Mouse (Mus musculus) myocyte (in vitro differentiated cells): Measurements from ENCODE around the gene Gucd1. TPM values are rescaled to one million over a fixed set of nuclear protein-coding genes. Genes with fewer than 3 reads are reported as not detected.

Experiments used
- H3K27me3 ChIP-seq: one replicate; pipeline ENCODE4 v1.6.1; 2011; ENCODE audit not compliant: control insufficient read depth, insufficient read depth, insufficient read length
- H3K36me3 ChIP-seq: one replicate; pipeline ENCODE4 v1.6.1; 2011; ENCODE audit not compliant: control insufficient read depth, insufficient read depth
- H3K4me2 ChIP-seq: one replicate; pipeline ENCODE4 v1.6.1; 2011; ENCODE audit warnings: low read depth, control low read depth
- H3K4me3 ChIP-seq: one replicate; pipeline ENCODE4 v1.5.1; 2011; ENCODE audit warnings: mild to moderate bottlenecking, control low read depth, moderate library complexity
- H3K79me2 ChIP-seq: one replicate; pipeline ENCODE4 v1.6.1; 2011; ENCODE audit not compliant: control insufficient read depth, insufficient read depth
- H3ac ChIP-seq: one replicate; pipeline ENCODE4 v1.6.1; 2011; ENCODE audit not compliant: control insufficient read depth, insufficient read length
- CEBPB ChIP-seq: IDR thresholded peaks from 2 replicates; pipeline ENCODE4 v1.6.1; 2011; ENCODE audit warnings: mild to moderate bottlenecking, moderate library complexity; ENCODE audit not compliant: poor library complexity, insufficient read depth, severe bottlenecking
- E2F4 ChIP-seq: IDR thresholded peaks from one replicate; pipeline ENCODE4 v1.6.1; 2011; ENCODE audit warnings: mild to moderate bottlenecking, control low read depth, moderate library complexity; ENCODE audit not compliant: insufficient read depth
- MAX ChIP-seq: IDR thresholded peaks from one replicate; pipeline ENCODE4 v1.6.1; 2011; ENCODE audit warnings: low read depth, mild to moderate bottlenecking, control low read depth
- MYOD1 ChIP-seq, 3 experiments: IDR thresholded peaks; one replicate each; pipeline ENCODE4 v1.6.1; 2011; ENCODE audit warnings: control low read depth in 2 of 3, low read depth in 2 of 3, mild to moderate bottlenecking in 2 of 3, moderate library complexity in 1 of 3; ENCODE audit not compliant: insufficient read length in 2 of 3, control insufficient read depth in 1 of 3
- MYOG ChIP-seq, 3 experiments: IDR thresholded peaks; one replicate each; pipeline ENCODE4 v1.6.1; 2011; ENCODE audit warnings: control low read depth in 2 of 3, low read depth in 2 of 3, mild to moderate bottlenecking in 2 of 3; ENCODE audit not compliant: insufficient read length in 2 of 3, control insufficient read depth in 1 of 3, insufficient read depth in 1 of 3
- POLR2A ChIP-seq: IDR thresholded peaks from one replicate; pipeline ENCODE4 v1.6.1; 2011; ENCODE audit warnings: low read depth, mild to moderate bottlenecking, control low read depth, moderate library complexity; ENCODE audit not compliant: insufficient read length
- POLR2AphosphoS2 ChIP-seq: IDR thresholded peaks from one replicate; pipeline ENCODE4 v1.6.1; 2011; ENCODE audit warnings: low read depth, control low read depth; ENCODE audit not compliant: insufficient read length
- REST ChIP-seq: IDR thresholded peaks from one replicate; pipeline ENCODE4 v1.6.1; 2011; ENCODE audit warnings: mild to moderate bottlenecking, control low read depth, moderate library complexity; ENCODE audit not compliant: insufficient read depth, insufficient read length
- SRF ChIP-seq: IDR thresholded peaks from one replicate; pipeline ENCODE4 v1.6.1; 2011; ENCODE audit warnings: low read depth; ENCODE audit not compliant: control insufficient read depth, insufficient read length
- TCF12 ChIP-seq: IDR thresholded peaks from one replicate; pipeline ENCODE4 v1.6.1; 2011; ENCODE audit warnings: mild to moderate bottlenecking, control low read depth; ENCODE audit not compliant: poor library complexity, insufficient read depth, severe bottlenecking
- TCF3 ChIP-seq: IDR thresholded peaks from one replicate; pipeline ENCODE4 v1.6.1; 2011; ENCODE audit warnings: low read depth, control low read depth; ENCODE audit not compliant: insufficient read length
- USF1 ChIP-seq: IDR thresholded peaks from one replicate; pipeline ENCODE4 v1.6.1; 2011; ENCODE audit warnings: low read depth, mild to moderate bottlenecking, control low read depth, moderate library complexity
- polyA plus RNA-seq: library from polyadenylated mRNA; unstranded; fragments of >200 nt; fragmentation: generic; extraction: Trizol; gene quantifications from one replicate; pipeline ENCODE4 v1.2.1, GENCODE M21; 2012; ENCODE audit warnings: missing spikeins

Gucd1 gene
- polyA plus RNA-seq, 1 experiment: 17.5 TPM

- Histone ChIP-seq H3K27me3 (no peaks in the 10 kb centered on the region), H3K36me3 (peaks cover 5% of the 10 kb centered on the region), H3K4me2 (no peak overlapping the region), H3ac (no peak overlapping the region), H3K79me2 (peaks cover 8% of the 10 kb centered on the region), H3K4me3 (no peak overlapping the region)
- no peak for TF ChIP-seq MYOG (IDR thresholded peaks at IDR 0.05; ENCODE audit: control insufficient read depth in 1 of 3, insufficient read depth in 1 of 3, insufficient read length in 2 of 3, low read depth in 2 of 3)
- TF ChIP-seq USF1: no peak
- no peak for TF ChIP-seq TCF12
- no peak for TF ChIP-seq CEBPB
- no peak for TF ChIP-seq E2F4
- TF ChIP-seq POLR2AphosphoS2: no peak
- no peak for TF ChIP-seq REST
- TF ChIP-seq POLR2A: no peak
- TF ChIP-seq MYOD1 (IDR thresholded peaks at IDR 0.05; ENCODE audit: control insufficient read depth in 1 of 3, insufficient read length in 2 of 3, low read depth in 2 of 3): no peak
- TF ChIP-seq SRF: no peak
- TF ChIP-seq MAX: no peak
- no peak for TF ChIP-seq TCF3
These were observed 215.2 kb downstream of the Gucd1 start for GRCm38 (mm10) chr10:75302536-75302935.

- H3K4me3 ChIP-seq: no peak overlapping the region
- H3K27me3 ChIP-seq: no peaks in the 10 kb centered on the region
- H3K4me2 ChIP-seq: no peak overlapping the region
- TF ChIP-seq POLR2AphosphoS2 (no peak), MYOG (IDR thresholded peaks at IDR 0.05; ENCODE audit: control insufficient read depth in 1 of 3, insufficient read depth in 1 of 3, insufficient read length in 2 of 3, low read depth in 2 of 3) (no peak)
- H3K79me2 ChIP-seq: peaks cover 8% of the 10 kb centered on the region
- H3ac ChIP-seq: no peak overlapping the region
- no peaks in the 10 kb centered on the region for H3K36me3 ChIP-seq
These were observed 215.8 kb downstream of the Gucd1 start for GRCm38 (mm10) chr10:75301937-75302336.

GRCm38 (mm10) chr10:75301195-75301806 lies 216.5 kb downstream of the Gucd1 start:
- TF ChIP-seq REST (no peak), E2F4 (no peak), TCF3 (no peak), CEBPB (no peak), POLR2AphosphoS2 (no peak), MYOD1 (IDR thresholded peaks at IDR 0.05; ENCODE audit: control insufficient read depth in 1 of 3, insufficient read length in 2 of 3, low read depth in 2 of 3) (no peak), SRF (no peak), TCF12 (no peak), POLR2A (no peak), USF1 (no peak), MYOG (IDR thresholded peaks at IDR 0.05; ENCODE audit: control insufficient read depth in 1 of 3, insufficient read depth in 1 of 3, insufficient read length in 2 of 3, low read depth in 2 of 3) (no peak), MAX (no peak)
- Histone ChIP-seq H3K4me3 (no peak overlapping the region), H3K4me2 (no peak overlapping the region), H3K36me3 (peaks cover 4% of the 10 kb centered on the region), H3ac (no peak overlapping the region), H3K79me2 (peaks cover 8% of the 10 kb centered on the region), H3K27me3 (no peaks in the 10 kb centered on the region)

Other genes with a start within 250 kb of the Gucd1 start
- 1.3 TPM for gene Adora2a, start 201.1 kb downstream of the Gucd1 start, polyA plus RNA-seq
- 0.04 TPM for gene Upb1, start 116.9 kb downstream of the Gucd1 start, polyA plus RNA-seq
- 195 TPM for gene Snrpd3, start 421 bp downstream of the Gucd1 start, polyA plus RNA-seq
- 1.1 TPM for gene Lrrc75b, start 42.4 kb upstream of the Gucd1 start, polyA plus RNA-seq
- 0.06 TPM for gene Ggt1, start 43.6 kb upstream of the Gucd1 start, polyA plus RNA-seq
- 0.22 TPM for gene Ggt5, start 71.4 kb upstream of the Gucd1 start, polyA plus RNA-seq
- 0.12 TPM for gene Susd2, start 126.0 kb upstream of the Gucd1 start, polyA plus RNA-seq
- 24.0 TPM for gene Cabin1, start 246.4 kb upstream of the Gucd1 start, polyA plus RNA-seq